Mouse (Mus musculus) cerebellum, adult 9-11 months (tissue): Measurements from ENCODE around the gene Slc27a3.
"Not testable (repeated sequence)": the region's sequence is repeated elsewhere in the genome, so short reads cannot be mapped to it uniquely, and the experiment has no call there.

ENCODE experiments used
- DNase-seq: peaks from one replicate; pipeline ENCODE4 v3.0.0; 2022

Slc27a3 gene

GRCm38 (mm10) chr3:90388726-90389510, 820 bp downstream of the Slc27a3 start:
- peak; percentile 33 for DNase-seq

DNA sequence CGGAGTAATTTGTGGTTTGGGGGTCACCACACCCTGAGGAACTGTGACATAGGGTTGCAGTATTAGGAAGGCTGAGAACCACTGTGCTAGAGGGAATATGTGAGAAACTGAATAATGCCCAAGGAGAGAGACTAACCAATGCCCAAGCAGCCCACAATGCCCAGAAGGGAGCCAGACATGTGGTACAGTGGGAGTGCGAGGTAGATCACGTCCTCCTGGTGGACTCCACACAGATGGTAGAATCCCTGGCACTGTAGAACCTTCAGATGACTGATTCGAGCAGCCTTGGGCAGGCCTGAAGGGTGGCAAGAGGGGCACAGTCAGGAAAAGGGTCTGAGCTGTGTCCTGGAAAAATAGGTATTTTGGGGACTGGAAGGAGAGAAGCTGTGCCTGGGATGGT, 1.5 kb downstream of the Slc27a3 start:
- no peak for DNase-seq

DNA sequence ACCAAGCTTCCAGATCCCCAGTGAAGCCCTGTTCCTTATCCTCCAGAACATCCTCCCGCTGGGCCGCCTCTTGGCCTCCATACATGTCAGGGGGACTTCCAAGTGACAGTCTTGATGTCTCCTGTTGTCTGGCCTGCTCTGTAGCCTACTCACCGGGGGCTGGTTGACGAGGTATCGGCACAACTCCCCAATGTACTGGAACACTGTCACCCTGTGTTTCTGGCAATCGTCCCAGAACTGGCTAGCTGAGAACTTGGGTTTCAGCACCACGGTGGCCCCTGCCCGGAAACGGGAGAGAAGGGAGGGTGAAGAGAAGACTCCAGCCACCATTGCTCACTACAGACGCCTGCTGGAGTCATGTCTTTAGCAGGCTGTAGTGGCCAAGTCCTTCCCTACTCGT, 2.3 kb downstream of the Slc27a3 start:
- DNase-seq: no peak

DNA sequence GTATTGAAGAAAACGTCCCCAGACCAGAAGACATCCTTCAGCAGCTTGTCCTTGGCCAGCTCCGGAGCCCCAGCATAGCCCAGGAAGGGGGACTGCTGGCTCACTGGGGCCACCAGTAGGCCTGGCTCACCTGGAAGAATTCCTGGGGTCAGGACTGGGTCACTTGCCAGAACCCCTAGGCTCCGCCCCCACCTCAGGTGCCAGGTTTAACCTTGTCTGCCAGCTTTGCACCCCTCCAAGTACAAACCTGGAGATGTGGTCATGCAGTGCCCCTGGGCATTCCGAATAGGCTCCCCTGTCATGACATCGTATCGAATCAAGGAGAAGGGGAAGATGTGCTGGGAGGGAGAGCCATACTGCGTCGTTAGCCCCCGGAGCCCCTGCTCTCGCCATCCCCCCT, 2.9 kb downstream of the Slc27a3 start:
- no peak for DNase-seq

- no peak for DNase-seq
Measured at GRCm38 (mm10) chr3:90384851-90385375, 4.8 kb downstream of the Slc27a3 start.

DNA sequence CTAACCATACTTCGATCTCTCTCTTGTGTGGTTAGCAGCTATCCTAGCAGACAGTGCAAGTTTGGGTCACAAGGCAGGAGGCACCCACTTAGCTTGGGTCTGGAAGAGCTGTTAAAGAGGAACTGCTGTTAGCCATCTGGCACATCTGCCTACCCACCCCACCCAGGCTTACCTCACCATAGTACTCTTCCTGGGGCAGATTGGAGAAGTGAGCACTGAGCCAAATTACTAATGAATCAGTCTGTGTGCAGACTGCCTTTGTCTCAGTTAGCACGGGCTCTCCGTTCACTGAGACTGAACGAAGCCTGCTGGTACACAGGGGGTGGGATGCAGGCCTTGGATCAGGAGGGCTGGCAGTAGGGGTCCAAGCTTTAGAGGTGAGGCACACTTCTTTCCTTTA, 6.0 kb downstream of the Slc27a3 start:
- DNase-seq: peak; percentile 39

- no peak for DNase-seq
Measured at GRCm38 (mm10) chr3:90381727-90382126, 8.0 kb downstream of the Slc27a3 start.

DNA sequence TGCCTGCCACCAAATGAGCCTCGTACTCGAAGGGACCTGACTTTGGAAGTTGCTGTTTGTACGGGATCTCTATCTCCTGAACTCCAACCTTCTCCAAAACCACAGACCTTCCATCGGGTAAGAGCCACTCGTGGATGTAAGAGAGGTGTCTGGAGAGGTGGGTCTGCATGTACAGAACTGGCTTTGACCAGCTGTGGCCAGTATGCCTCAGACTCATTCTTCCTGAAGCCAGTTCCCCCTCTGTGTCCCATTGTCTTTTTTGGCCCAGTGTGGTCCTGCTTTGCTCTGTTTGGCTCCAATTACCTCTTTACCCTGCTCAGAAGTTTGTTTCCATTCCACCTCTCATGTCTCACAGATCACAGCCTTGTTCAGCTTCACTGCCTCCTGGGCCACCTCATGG, 11.2 kb downstream of the Slc27a3 start:
- DNase-seq: no peak

DNA sequence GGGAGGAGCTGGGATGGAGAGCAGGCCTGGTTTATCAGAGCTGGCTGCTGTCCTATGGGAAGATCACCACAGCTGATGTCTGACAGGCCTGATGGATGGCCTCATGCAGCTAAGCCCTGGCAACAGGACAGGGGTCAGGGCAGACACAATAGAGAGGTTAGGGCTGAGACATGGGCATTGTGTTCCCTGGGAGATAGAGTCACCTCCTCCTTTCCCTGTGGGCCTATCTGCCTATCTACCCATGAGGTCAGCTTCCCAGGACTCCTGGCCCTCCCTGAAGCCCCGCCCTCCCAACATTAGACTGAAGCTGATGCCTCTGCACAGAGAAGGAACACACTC, 13.5 kb downstream of the Slc27a3 start:
- no peak for DNase-seq

GRCm38 (mm10) chr3:90375562-90376246, 14.0 kb downstream of the Slc27a3 start:
- DNase-seq: no peak

GRCm38 (mm10) chr3:90374368-90374767, 15.4 kb downstream of the Slc27a3 start:
- DNase-seq: no peak

DNA sequence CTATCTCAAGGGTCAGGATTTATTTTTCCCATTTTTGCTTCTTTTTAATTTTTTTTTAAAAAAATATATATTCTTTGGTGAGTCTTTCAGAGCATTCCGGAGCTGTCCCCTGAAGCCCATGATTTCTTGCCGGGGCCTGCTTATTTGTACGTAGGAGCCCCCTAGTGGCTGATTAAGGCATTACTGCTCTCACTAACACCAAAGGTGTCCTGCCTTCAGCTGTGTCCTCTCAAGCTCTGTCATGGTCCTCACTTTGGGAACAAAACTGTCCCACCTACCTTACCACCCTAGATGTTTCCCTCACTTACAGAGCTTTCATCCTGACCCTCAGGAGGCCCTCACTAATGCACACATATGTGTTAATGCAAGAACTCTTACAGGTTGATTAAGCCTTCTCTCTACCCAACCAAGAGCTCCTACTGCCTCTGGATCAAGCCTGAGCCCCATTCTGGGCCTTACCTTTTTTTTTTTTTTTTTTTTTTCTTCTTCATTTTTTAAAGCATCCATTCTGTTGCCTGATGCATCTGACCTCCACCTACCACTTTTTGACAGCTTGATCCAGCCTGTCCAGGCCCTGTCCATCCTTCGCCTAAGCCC, 16.2 kb downstream of the Slc27a3 start:
- peak; percentile 83 for DNase-seq

DNA sequence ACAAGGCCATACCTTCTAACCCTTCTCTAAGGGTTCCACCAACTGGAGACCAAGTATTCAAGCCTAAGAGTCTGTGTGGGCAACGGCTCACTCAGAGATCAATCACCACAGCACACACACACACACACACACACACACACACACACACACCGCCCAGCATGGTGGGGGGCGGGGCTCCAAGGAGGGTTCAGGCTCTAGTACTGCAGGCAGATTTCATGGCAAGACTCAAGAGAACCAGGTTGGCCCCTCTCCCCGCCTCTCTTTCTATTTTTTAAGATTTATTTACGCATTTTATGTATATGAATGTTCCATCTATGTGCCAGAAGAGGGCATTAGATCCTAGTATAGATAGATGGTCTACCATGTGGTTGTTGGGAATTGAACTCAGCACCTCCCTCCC, 16.9 kb downstream of the Slc27a3 start:
- DNase-seq: no peak

DNA sequence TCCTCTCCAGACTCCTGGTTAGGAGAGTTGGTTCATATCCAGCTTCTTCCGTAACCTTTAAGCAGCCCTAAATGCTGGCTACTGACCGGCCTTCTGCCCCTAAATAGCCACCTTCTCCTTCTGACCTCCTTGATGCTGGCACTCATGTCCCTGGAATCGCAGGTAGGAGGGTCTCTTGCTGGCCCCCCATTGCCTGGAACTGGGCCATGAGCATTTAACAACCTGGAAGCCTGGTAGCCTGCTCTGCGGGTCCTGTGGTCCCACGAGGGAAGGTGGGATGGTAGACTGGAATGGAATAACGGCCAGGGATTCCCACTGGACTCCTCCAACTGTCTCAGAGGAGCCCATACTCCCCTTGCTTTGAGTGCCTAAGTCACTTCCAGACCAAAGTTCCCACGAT, 17.9 kb downstream of the Slc27a3 start:
- DNase-seq: no peak

DNA sequence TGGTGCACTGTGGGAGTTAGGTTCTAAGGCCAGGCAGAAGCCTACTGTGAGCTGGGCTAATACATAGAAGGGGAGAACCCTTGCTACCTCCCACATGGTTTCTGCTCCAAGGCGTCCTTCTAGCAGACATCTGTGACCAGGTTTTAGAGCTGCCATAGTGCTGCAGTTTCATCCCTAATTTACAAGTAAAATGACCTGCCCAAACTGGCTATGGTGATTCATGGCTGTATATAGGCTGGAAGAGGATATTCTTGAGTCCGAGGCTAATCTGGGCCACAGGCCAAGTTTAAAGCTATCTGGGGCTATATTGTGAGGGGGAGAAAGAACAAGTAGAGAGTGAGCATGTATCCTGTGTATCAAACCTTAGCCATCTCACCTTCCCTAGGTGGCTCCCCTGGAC, 20.7 kb downstream of the Slc27a3 start:
- no peak for DNase-seq

GRCm38 (mm10) chr3:90367001-90367632, 22.6 kb downstream of the Slc27a3 start:
- DNase-seq: no peak

GRCm38 (mm10) chr3:90362346-90362745, 27.4 kb downstream of the Slc27a3 start:
- no peak for DNase-seq

- DNase-seq: no peak
Measured at GRCm38 (mm10) chr3:90361476-90361875, 28.3 kb downstream of the Slc27a3 start.

GRCm38 (mm10) chr3:90359230-90359629, 30.5 kb downstream of the Slc27a3 start:
- DNase-seq: no peak

- no peak for DNase-seq
Measured at GRCm38 (mm10) chr3:90357959-90358358, 31.8 kb downstream of the Slc27a3 start.

DNA sequence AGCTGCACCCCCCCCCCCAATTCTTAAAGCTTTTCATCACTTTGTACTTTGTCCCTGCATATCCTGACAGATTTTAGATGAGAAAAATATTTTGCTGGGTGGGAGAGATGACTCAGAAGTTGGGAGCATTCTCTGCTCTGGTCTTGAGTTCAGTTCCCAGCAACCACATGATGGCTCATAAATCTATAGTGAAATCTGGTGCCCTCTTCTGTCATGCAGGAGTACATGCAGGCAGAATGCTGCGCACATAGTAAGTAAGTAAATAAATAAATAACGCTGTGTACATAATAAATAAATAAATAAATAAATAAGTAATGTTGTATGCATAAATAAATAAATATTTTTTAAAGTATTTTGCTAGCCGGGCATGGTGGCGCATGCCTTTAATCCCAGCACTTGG, 41.9 kb downstream of the Slc27a3 start:
- no peak for DNase-seq

- not testable (repeated sequence) for DNase-seq
Measured at GRCm38 (mm10) chr3:90342853-90343252, 46.9 kb downstream of the Slc27a3 start.

- DNase-seq: no peak
Measured at GRCm38 (mm10) chr3:90340177-90340576, 49.6 kb downstream of the Slc27a3 start.

DNA sequence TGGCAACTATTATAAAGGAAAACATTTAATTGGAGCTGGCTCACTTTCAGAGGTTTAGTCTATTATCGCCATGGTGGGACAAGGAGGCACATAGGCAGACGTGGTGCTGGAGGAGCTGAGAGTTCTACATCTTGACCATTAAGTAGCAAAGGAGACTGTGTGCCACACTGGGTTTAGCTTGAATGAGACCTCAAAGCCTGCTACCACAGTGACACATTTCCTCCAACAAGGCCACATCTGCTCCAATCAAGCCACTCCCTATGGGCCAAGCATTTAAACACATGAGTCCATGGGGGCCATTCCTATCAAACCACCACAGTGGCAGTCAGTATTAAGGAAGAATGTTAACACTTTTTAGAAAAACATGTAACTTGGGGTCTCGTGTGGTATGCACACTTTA, 51.5 kb downstream of the Slc27a3 start:
- no peak for DNase-seq
